Mouse (Mus musculus): ENCODE results near the gene Tada1. TPM values are rescaled to one million over a fixed set of nuclear protein-coding genes. Genes with fewer than 3 reads are reported as not detected.
A peak's percentile ranks its signal among the peaks of the same experiment; 100 is the strongest.

Gene Tada1
- total RNA-seq, 2 experiments from 2014 or later, result 13.9 to 15.6 TPM

DNA sequence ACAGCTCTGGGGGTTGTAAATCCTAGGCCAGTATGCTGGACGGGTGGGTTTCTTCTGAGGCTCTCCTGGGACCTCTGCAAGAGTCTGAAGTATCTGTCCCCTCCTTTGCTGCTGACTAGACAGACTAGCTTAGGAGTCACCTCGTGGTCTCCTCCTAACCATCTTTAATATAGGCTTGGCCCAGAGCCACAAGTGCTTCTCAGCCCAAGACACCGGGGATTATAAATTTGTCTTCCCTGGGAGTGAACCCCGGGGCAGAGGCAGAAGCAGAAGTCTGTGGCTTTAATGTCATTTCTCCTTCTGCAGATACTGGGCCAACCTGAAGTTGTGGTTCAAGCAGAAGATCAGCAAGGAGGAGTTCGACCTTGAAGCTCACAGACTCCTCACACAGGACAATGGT lies 2.9 kb downstream of the Tada1 start:
- intact Hi-C loops (cut with DNase I), result no loop called here
- no peak for DNase-seq

DNA sequence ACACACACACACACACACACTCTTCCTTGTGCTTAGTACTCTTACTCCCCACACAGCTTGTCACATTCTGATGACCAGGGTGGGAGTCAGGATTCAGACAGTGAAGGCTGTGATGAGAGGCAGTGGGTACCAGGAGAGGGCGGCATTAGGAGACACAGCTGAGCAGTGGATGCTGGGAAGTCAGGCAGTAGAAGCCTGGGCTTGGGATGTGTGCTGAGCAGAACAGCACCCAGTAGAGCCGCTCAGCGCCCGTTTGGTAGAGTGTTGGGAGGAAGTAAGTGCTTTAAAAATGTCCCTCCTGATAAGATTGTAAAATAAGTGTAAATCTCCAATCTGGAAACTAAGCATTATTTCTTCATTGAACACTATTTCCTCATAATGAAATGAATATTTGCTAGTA lies 3.7 kb downstream of the Tada1 start:
- DNase-seq, result no peak
- intact Hi-C loops (cut with DNase I), result no loop called here

DNA sequence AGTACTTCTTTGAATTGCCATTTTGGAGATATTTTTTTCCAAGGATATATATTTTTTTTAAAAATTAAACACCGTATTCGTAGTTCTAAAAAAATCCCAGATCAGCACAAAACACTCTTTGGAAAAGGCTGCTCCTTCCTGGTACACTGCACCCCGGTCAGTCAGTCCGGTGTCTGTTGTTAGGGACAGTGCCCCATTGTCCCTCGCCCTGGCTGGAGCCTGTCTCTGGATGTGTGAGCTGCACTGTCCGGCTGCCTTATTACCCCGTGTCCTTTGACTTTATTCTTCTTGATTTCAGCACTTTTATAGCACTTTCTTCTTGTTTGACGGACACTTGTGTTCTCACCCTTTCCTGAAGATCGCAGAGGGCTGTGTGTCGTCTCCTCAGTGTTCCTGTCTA lies 5.7 kb downstream of the Tada1 start:
- no peak for DNase-seq
- intact Hi-C loops (cut with DNase I), result no loop called here

DNA sequence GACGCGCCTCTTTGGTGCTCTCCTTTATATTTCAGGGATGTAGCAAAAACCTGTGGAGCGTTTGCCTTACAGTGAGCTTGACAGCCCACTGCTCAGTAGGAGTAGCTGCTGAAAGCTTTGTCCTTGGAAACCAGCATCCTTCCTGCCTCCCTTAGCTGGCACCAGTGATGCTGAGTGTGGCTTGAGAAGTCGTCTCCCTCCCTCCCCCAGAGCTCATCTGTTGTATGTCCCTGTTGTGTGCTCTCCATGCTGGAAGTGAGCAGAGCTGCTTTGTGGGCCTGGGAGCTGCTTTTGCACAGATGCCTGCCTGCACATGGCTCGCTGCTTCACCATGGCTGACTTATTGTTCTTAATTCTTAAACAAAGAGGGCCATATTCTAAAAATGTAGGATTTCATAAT lies 6.5 kb downstream of the Tada1 start:
- no peak for DNase-seq
- intact Hi-C loops (cut with DNase I), result no loop called here

DNA sequence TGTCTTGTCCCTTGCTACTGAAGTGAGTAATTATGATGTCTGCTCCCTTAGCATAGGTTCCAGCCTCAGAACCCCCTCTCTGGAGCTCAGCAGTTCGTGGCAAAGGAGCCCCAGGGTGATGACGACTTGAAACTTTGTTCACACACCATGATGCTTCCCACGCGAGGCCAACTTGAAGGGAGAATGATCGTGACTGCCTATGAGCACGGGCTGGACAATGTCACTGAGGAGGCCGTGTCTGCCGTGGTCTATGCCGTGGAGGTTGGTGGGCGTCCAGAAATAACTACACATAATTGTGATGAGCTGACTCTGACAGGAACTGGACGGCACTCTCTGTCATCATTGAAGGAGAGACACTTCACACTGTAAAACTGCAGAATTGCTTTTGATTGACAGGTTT lies 9.6 kb downstream of the Tada1 start:
- no peak for DNase-seq
- intact Hi-C loops (cut with DNase I), result no loop called here

DNA sequence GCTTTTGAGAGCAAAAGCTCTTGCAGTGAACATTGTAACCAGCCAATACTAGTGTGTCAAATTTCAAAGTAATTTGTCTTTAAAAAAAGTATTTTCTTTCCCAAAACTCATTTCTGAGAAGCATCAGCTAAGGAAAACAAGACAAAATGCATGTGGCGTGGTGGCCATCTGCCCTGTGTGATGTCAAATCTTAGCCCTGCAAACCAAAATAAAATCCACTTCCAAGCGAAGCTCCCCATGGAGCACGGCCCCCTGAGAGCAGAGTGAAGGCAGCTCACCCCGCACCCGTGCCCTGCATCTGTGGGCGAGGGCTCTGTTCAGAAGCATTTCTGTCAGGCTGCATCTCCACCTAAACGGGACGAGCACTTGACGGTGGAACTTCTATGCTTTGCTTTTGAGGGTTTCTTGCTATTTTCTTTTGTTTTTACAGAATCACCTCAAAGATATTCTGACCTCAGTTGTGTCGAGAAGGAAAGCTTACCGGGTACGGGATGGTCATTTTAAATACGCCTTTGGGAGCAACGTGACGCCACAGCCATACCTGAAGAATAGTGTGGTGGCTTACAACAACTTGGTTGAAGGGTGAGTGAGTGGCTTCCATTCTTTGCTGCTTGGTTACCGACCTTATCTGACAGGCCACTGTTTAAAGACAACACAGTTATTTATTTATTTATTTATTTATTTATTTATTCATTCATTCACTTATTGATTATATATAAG lies 10.7 kb downstream of the Tada1 start:
- no peak for DNase-seq
- intact Hi-C loops (cut with DNase I), result no loop called here

DNA sequence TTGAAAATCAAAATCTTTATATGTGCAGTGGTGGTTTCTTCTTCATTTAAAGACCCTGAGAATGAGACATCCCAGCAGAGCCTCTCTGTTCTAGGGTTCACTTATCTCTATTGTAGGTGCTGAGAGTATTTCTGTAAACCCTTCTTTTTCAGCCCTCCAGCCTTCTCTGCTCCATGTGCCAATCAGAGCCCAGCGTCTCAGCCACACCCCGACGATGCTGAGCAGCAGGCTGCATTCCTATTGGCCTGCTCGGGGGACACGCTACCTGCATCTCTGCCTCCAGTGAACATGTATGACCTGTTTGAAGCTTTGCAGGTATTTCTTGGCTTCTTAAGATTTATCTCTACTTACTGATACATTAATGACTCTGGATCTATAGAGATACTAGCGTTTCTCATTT lies 12.8 kb downstream of the Tada1 start:
- intact Hi-C loops (cut with DNase I), result no loop called here
- DNase-seq, result no peak

DNA sequence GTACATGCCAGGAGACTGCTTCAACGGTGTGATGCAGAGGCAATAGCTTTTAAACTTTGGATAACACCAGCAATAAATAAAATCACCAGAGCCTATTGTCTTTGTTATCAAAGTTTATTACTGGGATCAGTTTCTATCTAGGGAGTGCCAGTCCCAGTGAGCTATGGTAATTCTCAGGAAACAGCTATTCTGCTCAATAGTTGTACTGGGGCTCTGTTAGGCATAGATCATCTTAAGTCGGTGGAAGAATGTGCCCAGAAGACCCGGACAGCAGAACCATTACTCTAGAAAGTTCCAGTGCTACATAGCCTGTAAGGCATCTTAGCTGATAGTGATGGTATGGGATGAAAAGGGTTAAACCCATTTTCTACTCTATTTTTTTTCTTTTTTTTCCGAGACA lies 15.9 kb downstream of the Tada1 start:
- no peak for DNase-seq
- intact Hi-C loops (cut with DNase I), result no loop called here

DNA sequence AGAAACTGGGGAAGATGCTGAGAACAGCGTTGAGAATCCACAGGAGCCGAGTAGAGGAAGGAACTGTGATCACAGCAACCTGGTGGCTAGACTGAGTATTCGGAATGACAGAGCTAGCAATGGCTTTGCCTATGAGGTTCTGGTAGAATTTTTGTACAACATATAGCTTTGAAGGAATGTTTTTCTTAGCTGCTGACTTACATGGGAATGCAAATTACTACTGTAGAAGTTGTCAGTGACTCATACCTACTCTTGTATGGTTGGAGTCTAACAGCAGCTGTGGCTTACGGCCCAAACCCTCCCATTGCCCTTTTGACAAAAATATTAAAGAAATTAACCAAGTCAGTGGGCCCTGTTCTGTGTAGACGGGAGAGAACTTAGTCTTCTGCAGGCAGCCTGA lies 16.8 kb downstream of the Tada1 start:
- intact Hi-C loops (cut with DNase I), result no loop called here
- no peak for DNase-seq

DNA sequence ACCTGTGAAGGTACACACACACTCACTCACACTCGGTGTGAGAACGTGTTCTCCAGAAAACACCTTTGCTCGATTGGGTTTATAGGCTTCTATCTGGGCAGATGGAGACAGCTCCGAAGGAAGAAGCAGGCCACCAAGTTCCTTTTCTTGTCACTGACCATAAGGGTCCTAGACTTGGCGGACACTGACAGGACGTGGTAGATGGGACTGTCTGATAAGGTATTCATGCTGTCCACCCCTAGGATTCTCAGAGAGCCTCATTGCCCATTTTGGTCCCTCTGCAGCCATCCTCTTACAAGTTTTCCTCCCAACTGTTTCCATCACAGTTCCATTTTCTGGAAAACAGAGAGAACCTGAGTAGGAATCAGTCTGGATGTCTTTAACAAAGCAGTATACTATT lies 17.5 kb downstream of the Tada1 start:
- intact Hi-C loops (cut with DNase I), result no loop called here
- no peak for DNase-seq

DNA sequence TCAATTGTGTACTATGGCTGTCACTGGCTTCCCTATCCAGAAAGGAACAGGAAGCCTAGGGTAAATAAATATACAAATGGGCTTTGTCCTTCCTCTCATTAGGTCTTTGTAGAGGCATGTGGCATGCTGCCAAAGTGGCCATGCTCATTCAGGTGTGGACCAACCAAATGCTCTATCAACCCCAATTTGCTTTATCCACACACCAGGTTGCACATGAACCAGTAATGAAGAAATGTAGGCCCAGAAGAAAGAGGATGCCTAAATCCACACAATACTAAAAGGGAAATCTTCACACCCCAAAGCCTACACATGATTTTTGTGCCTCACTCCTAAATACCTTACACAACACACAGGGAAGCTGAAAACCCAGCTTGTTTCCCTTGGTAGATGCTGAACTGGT lies 22.6 kb downstream of the Tada1 start:
- intact Hi-C loops (cut with DNase I), result no loop called here
- DNase-seq, result no peak

DNA sequence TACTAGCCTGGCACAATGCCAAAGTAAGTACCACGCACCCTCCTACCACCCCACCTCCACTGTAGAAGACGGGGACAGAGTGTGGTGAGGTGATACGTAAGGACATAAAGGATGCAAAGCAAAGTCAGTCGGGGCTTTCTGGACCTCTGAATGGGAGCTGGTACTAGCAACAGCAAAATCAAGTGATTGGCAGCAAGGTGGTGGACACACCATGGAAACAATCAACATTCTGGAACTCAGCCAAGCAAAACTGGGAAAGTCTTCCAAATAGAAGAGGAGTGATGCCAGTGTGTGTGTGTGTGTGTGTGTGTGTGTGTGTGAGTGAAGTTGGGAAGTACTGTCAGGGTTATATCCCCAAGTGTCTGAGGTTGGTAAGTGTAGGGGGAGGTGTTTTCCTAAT lies 23.1 kb downstream of the Tada1 start:
- intact Hi-C loops (cut with DNase I), result no loop called here
- peak; percentile 56 to 58 for DNase-seq

DNA sequence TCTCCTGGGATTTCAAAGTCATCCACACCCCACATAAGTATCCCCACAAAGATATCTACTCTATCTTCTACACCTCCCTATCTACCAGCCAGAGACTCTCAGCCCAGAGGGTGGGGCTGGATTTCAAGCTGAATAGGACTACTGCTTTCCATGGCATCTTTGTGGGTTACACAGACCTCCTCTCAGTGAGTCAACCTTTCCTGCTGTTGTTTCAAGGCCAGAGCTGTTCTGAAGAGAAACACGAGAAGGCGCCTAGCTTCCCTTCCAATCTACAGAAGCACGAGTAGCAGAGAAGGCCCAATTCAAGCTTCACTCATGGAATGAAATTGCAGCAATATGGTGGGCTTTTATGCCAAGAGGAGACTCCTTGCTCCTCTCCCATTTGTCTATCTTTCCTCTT lies 24.9 kb downstream of the Tada1 start:
- DNase-seq, result no peak
- intact Hi-C loops (cut with DNase I), result no loop called here

DNA sequence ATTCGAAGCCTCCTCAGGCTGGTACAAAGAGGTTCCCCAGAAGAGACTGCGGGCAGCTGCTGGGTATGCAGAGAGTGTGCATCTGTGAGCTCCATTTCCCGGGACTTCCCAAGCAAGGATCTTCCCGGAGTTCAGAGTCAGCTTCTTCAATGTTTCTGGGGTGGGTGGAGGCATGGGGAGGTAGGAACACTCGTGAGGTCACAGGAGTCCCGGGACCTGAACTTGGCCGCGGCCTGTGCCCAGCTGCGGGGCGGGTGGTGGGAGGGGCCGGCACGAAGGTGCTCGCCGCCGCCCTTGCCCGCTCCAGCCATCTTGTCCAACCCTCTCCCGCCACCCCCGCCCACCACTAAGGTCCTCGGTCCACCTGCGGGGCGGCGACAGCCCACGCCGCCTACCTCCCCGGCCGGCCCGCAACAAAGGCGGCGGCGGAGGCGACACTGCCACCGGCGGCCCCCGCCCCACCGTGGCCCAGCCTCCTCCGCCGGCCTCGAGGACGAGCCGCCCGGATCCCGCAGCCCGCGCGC lies 30.3 kb downstream of the Tada1 start:
- intact Hi-C loops (cut with DNase I), result no loop called here
- no peak for DNase-seq

DNA sequence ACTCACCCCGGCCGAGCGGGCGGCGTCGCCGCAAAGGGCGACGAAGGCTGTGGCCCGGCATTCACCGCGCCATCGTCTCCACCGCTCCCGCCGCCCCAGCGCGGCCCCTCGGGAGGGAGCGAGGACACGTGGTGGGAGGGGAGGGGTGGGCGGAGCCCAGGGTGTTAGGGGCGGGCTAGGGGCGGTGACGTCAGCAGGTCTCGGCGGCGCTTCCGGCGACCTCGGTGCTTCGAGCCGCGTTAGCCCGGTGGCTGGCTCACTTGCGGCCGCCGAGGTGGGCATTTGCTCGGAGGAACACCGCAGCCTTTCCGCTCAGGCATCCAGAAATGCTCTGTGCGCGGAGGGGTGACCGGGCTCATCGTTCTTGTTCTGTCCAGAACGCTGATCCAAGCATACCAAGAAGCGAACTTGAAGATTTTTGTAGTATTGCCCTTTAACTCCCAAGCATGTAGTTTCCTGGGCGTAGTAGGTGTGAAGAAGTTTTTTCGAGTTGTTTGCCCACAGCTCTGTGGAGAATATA lies 30.9 kb downstream of the Tada1 start, which contains the start of gene Pogk:
Gene Pogk (minus strand): TSS at position 163 of the 520 bp plus-strand sequence.
- DNase-seq, result peak; percentile 83 to 84
- intact Hi-C loops (cut with DNase I), result no loop called here

DNA sequence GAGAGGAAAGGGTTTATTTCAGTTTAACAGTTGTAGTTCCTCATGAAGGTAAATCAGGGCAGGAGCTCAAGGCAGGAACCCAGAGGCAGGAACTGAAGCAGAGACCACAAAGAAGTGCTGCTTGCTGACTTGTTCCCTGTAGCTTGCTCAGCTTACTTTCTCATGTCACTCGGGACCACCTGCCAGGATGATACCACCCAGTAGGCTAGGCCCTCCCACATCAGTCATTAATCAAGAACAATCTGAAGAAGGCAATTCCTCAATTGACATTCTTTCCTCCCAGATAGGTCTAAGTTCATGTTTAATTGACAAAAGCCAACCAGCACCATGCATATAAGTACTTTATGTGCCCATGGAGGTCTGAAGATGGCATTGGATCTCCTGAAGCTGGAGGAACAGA lies 32.6 kb downstream of the Tada1 start:
- DNase-seq, result no peak
- intact Hi-C loops (cut with DNase I), result no loop called here

DNA sequence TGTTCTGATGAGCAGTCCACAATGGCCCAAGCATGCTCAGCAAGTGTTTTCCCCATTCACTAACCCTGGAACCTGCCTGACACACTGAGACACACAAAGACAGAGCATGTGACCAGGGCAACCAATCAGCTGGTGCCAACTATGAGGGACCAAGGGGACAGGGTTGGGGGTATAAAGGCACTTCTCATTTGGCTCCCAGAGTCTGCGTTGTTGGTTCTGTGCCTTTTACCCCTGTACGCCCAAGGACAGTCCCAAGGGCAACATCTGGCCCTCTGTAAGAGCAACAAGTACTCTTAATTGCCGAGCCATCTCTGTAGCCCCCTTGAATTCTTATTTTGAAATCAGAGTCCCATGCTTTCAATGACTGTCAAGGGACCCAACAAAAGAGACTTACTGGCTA lies 33.4 kb downstream of the Tada1 start:
- no peak for DNase-seq
- intact Hi-C loops (cut with DNase I), result no loop called here

DNA sequence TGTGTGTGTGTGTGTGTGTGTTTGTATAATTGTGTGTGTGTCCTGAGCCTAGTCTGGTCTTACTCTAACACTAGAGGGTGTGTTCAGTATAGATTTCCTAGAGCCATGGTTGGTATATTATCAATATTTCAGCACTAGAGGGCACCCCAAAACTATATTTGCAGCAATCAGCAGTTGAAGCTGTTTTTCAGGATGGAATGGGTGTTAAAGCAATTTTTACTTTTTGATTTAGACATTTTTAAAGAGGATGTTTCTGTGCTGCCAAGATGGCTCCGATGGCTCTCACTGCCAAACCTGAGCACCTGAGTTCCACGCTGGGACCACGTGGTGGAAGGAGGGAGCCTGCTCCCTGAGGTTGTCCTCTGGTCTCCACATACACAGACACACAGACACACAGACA lies 50.2 kb downstream of the Tada1 start:
- DNase-seq, result peak in 1 of 2 experiments; percentile 25
- intact Hi-C loops (cut with DNase I), result loop anchor here (5.0 kb wide), 1 partner anchor 308 kb away; no protein-coding TSS in a partner anchor

DNA sequence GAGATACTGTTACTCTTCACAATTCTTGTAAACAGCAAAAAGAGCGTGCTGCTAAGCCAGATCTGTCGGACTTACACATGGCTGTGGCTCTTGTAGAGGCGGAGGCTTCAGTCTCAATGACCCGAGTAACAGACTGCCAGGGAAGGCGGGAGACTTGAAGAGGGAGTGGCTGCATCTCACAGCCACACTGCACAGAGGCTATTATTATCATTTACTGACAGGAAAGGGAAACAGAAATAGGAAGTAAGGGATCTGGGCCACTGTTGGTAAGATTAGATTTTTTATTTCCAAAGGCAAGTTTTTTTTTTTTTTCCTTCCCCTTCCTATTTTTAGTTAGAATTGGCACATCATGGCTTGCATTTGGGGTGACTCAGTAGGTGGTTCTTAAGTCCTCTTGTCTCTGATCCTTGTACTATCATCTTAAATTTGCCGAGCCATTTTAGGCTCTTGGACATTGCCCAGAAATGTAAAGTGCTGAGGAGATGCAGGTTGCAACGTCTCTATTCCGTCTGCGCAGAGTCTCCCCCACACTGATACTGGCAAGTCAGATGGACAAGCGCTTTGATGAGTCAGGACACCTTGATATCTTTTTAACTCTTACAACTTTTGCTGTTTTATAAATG lies 51.0 kb downstream of the Tada1 start:
- DNase-seq, result peak in 1 of 2 experiments; percentile 41
- intact Hi-C loops (cut with DNase I), result loop anchor here (5.0 kb wide), 2 partner anchors 307 to 782 kb away; no protein-coding TSS in a partner anchor

DNA sequence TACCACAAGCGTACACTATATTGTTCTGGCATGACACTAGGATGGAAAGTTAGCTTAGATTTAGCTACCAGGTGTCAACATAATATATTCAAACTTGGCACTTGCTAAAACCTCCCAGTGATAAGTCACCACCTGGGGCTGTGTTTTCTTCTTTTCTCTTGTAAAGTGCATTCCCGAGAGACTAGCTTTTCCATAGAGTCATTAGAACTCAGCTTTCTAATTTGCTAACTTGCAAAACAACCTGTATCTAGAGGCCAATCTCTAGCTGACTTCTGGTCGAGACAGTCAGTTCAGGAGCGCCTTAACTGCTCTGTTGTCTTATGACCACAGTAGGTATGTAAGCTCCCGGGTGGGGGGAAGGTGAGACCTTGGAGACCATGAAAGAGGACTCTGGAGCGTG lies 60.5 kb downstream of the Tada1 start:
- intact Hi-C loops (cut with DNase I), result no loop called here
- DNase-seq, result no peak

DNA sequence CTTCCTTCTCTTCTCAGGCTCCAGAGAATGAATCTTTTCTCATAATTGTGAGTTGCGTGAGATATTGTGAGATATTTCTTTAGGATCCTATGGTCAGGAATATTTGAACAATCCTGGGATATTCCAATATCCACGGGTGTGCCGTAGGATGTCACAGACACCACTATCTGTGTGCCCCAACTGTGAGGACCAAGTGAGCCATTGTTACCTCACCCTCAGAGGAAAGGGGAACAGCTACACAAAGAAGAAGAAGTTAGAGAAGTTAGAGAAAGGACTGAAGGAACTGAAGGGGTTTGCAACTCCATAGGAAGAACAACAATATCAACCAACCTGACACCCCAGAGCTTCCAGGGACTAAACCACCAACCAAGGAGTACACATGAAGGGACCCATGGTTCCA lies 63.1 kb downstream of the Tada1 start:
- no peak for DNase-seq
- intact Hi-C loops (cut with DNase I), result no loop called here

Data from heart, postnatal 10 days (tissue).